Mouse (Mus musculus) myocyte (in vitro differentiated cells): Measurements from ENCODE around the gene Rexo1.

Experiments
- E2F4 ChIP-seq: IDR thresholded peaks from one replicate; pipeline ENCODE4 v1.6.1; 2011; ENCODE audit warnings: mild to moderate bottlenecking, control low read depth, moderate library complexity; ENCODE audit not compliant: insufficient read depth
- MAX ChIP-seq: IDR thresholded peaks from one replicate; pipeline ENCODE4 v1.6.1; 2011; ENCODE audit warnings: low read depth, mild to moderate bottlenecking, control low read depth
- MYOD1 ChIP-seq, 3 experiments: IDR thresholded peaks; one replicate each; pipeline ENCODE4 v1.6.1; 2011; ENCODE audit warnings: control low read depth in 2 of 3, low read depth in 2 of 3, mild to moderate bottlenecking in 2 of 3, moderate library complexity in 1 of 3; ENCODE audit not compliant: insufficient read length in 2 of 3, control insufficient read depth in 1 of 3
- MYOG ChIP-seq, 3 experiments: IDR thresholded peaks; one replicate each; pipeline ENCODE4 v1.6.1; 2011; ENCODE audit warnings: control low read depth in 2 of 3, low read depth in 2 of 3, mild to moderate bottlenecking in 2 of 3; ENCODE audit not compliant: insufficient read length in 2 of 3, control insufficient read depth in 1 of 3, insufficient read depth in 1 of 3
- POLR2A ChIP-seq: IDR thresholded peaks from one replicate; pipeline ENCODE4 v1.6.1; 2011; ENCODE audit warnings: low read depth, mild to moderate bottlenecking, control low read depth, moderate library complexity; ENCODE audit not compliant: insufficient read length
- POLR2AphosphoS2 ChIP-seq: IDR thresholded peaks from one replicate; pipeline ENCODE4 v1.6.1; 2011; ENCODE audit warnings: low read depth, control low read depth; ENCODE audit not compliant: insufficient read length
- REST ChIP-seq: IDR thresholded peaks from one replicate; pipeline ENCODE4 v1.6.1; 2011; ENCODE audit warnings: mild to moderate bottlenecking, control low read depth, moderate library complexity; ENCODE audit not compliant: insufficient read depth, insufficient read length
- SRF ChIP-seq: IDR thresholded peaks from one replicate; pipeline ENCODE4 v1.6.1; 2011; ENCODE audit warnings: low read depth; ENCODE audit not compliant: control insufficient read depth, insufficient read length
- TCF12 ChIP-seq: IDR thresholded peaks from one replicate; pipeline ENCODE4 v1.6.1; 2011; ENCODE audit warnings: mild to moderate bottlenecking, control low read depth; ENCODE audit not compliant: poor library complexity, insufficient read depth, severe bottlenecking
- USF1 ChIP-seq: IDR thresholded peaks from one replicate; pipeline ENCODE4 v1.6.1; 2011; ENCODE audit warnings: low read depth, mild to moderate bottlenecking, control low read depth, moderate library complexity

GRCm38 (mm10) chr10:80547539-80547938 lies 13.8 kb downstream of the Rexo1 start:
- TF ChIP-seq POLR2A (no peak), POLR2AphosphoS2 (no peak), MAX (no peak), TCF12 (no peak), REST (no peak), MYOG (IDR thresholded peaks at IDR 0.05; ENCODE audit: control insufficient read depth in 1 of 3, insufficient read depth in 1 of 3, insufficient read length in 2 of 3, low read depth in 2 of 3) (no peak), USF1 (no peak), MYOD1 (IDR thresholded peaks at IDR 0.05; ENCODE audit: control insufficient read depth in 1 of 3, insufficient read length in 2 of 3, low read depth in 2 of 3) (no peak), SRF (no peak), E2F4 (no peak)
